Mouse (Mus musculus) megakaryocyte, embryonic 14.5 days (primary cell): ENCODE data around the gene Best1.

Experiments
- FLI1 ChIP-seq: IDR thresholded peaks from 2 replicates; pipeline ENCODE4 v1.6.1; 2012; ENCODE audit warnings: low read length, inconsistent platforms, mixed read lengths
- GATA1 ChIP-seq: IDR thresholded peaks from 3 replicates; pipeline ENCODE4 v1.6.1; 2012; ENCODE audit warnings: mixed read lengths, low read length, inconsistent platforms, borderline replicate concordance

- no peak for TF ChIP-seq FLI1
- TF ChIP-seq GATA1, result no peak
Measured at GRCm38 (mm10) chr19:9989171-9989883, 12.1 kb downstream of the Best1 start.
